Mouse (Mus musculus) lung, postnatal 0 days (tissue): ENCODE measurements around the gene Ppcdc.

Experiments
- CTCF ChIP-seq: IDR thresholded peaks from 2 replicates; pipeline ENCODE4 v1.5.1; 2016; ENCODE audit warnings: antibody characterized with exemption, mild to moderate bottlenecking
- EP300 ChIP-seq: IDR thresholded peaks from 2 replicates; pipeline ENCODE4 v1.6.1; 2016; ENCODE audit warnings: antibody characterized with exemption, mild to moderate bottlenecking, control low read depth

DNA sequence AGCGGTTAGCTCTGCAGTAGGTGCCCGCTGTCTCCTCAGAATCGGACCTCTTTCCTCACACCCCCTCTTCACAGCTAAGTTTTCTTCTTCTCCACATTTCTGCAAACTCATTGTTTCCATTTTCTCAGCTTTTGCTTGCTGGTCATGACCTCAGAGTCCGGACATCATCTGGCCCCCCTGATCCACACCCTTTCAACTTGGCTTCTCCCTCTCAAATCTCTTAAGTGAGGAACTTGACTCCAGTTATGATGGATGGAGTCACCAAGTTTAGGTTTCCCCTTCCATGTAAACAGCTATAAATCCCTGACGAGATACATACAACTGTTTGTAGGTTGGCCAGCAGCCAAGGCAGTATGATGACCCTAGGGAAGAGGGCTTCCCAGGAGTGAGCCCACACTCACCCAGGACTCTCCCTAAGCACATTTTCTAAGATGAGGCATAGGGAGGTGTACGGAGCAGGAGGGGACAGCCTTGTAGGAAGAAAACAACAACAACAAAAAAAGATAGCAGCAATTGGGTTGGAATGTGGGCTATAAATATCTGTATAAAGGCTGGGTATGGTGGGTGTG lies 96.9 kb downstream of the Ppcdc start:
- TF ChIP-seq CTCF = no peak
- TF ChIP-seq EP300 = peak; percentile 90
